ENCODE assay signal across 17 mouse cellular contexts in genomic region chr5:127976661-127977060, GRCm38 (mm10).
DNase-seq lines count a peak whose midpoint lies in the region; ATAC-seq and TF ChIP-seq lines count a peak whose summit lies in the region.
"Had no signal": no experiment of that assay in that cellular context is flagged by ENCODE, and none has a peak within 500 bp of the region (broad histone marks: within the 10 kb centered on the region; RNA-seq: fewer than 3 reads in every experiment).

No protein-coding gene starts in this region.

- no peak overlapping the region for H3K9ac ChIP-seq in midbrain, embryonic 15.5 days
- no peak overlapping the region for H3K9ac ChIP-seq in forebrain, postnatal 0 days
- H3K9ac ChIP-seq in midbrain, embryonic 16.5 days (ENCODE audit: low read depth, low read length), result no peak overlapping the region
- H3K9ac ChIP-seq: embryonic facial prominence, embryonic 13.5 days; heart, embryonic 15.5 days; limb, embryonic 13.5 days had no signal

- no peak overlapping the region for H3K4me2 ChIP-seq in midbrain, embryonic 15.5 days
- H3K4me2 ChIP-seq in forebrain, postnatal 0 days (ENCODE audit: low read depth), result peak overlapping the region; percentile 15; the same call in 1 of the 2 replicates
- H3K4me2 ChIP-seq in midbrain, embryonic 16.5 days (ENCODE audit: low read length), result peak overlapping the region; percentile 18
- H3K4me2 ChIP-seq: embryonic facial prominence, embryonic 13.5 days; heart, embryonic 15.5 days; limb, embryonic 13.5 days had no signal

- DNase-seq in embryo, embryonic 10 days (ENCODE audit: low spot score), result peak; percentile 17
- no peak for DNase-seq in embryo, embryonic 9.5 days (ENCODE audit: extremely low spot score)
- DNase-seq in midbrain, embryonic 10.5 days (ENCODE audit: low spot score), result peak; percentile 14
- peak; percentile 42 for DNase-seq in forebrain, postnatal 0 days
- no peak for DNase-seq in adrenal gland, postnatal 36 days
- no peak for DNase-seq in ovary, postnatal 14 days (ENCODE audit: low spot score)
- DNase-seq: cerebellum, adult 9-11 months; gastrocnemius, postnatal 36 days; kidney, postnatal 25 days; lung, adult 2 months; thymus, postnatal 36 days had no signal

- H3K9me3 ChIP-seq in midbrain, embryonic 10.5 days (replicated peaks), result no peaks in the 10 kb centered on the region
- no peaks in the 10 kb centered on the region for H3K9me3 ChIP-seq in midbrain, embryonic 15.5 days
- no peaks in the 10 kb centered on the region for H3K9me3 ChIP-seq in forebrain, postnatal 0 days (ENCODE audit: low read length)
- no peaks in the 10 kb centered on the region for H3K9me3 ChIP-seq in midbrain, embryonic 16.5 days (replicated peaks; ENCODE audit: control insufficient read depth, low read length, poor library complexity, severe bottlenecking)
- H3K9me3 ChIP-seq: embryonic facial prominence, embryonic 13.5 days; limb, embryonic 13.5 days had no signal

- no peaks in the 10 kb centered on the region for H3K36me3 ChIP-seq in midbrain, embryonic 10.5 days
- H3K36me3 ChIP-seq in midbrain, embryonic 15.5 days (replicated peaks), result no peaks in the 10 kb centered on the region
- H3K36me3 ChIP-seq in forebrain, postnatal 0 days (ENCODE audit: insufficient read depth), result no peaks in the 10 kb centered on the region
- no peaks in the 10 kb centered on the region for H3K36me3 ChIP-seq in midbrain, embryonic 16.5 days (ENCODE audit: control insufficient read depth, insufficient read depth, low read length)
- H3K36me3 ChIP-seq: embryonic facial prominence, embryonic 13.5 days; heart, embryonic 15.5 days; limb, embryonic 13.5 days had no signal

- no peak overlapping the region for H3K27ac ChIP-seq in midbrain, embryonic 10.5 days (replicated peaks)
- H3K27ac ChIP-seq in midbrain, embryonic 15.5 days, result no peak overlapping the region
- no peak overlapping the region for H3K27ac ChIP-seq in forebrain, postnatal 0 days (ENCODE audit: low read depth, low read length)
- no peak overlapping the region for H3K27ac ChIP-seq in midbrain, embryonic 16.5 days (ENCODE audit: low read length)
- H3K27ac ChIP-seq: embryonic facial prominence, embryonic 13.5 days; heart, embryonic 15.5 days; limb, embryonic 13.5 days had no signal

- peaks cover 22% of the 10 kb centered on the region for H3K4me1 ChIP-seq in midbrain, embryonic 10.5 days
- peaks cover 7% of the 10 kb centered on the region for H3K4me1 ChIP-seq in midbrain, embryonic 15.5 days
- H3K4me1 ChIP-seq in forebrain, postnatal 0 days (ENCODE audit: insufficient read depth), result 0 out of 2 replicates have a peak, but pooled peaks cover 2% of the 10 kb centered on the region
- H3K4me1 ChIP-seq in midbrain, embryonic 16.5 days (ENCODE audit: control insufficient read depth, insufficient read depth, low read length), result peaks cover 4% of the 10 kb centered on the region
- H3K4me1 ChIP-seq: embryonic facial prominence, embryonic 13.5 days; heart, embryonic 15.5 days; limb, embryonic 13.5 days had no signal

- TF ChIP-seq CTCF in forebrain, postnatal 0 days (IDR thresholded peaks at IDR 0.05; ENCODE audit: low read depth), result 0 out of 2 replicates have a peak, but pooled peaks have one; percentile 5

- H3K27me3 ChIP-seq in midbrain, embryonic 10.5 days (ENCODE audit: low read depth, poor library complexity, severe bottlenecking), result no peaks in the 10 kb centered on the region
- no peaks in the 10 kb centered on the region for H3K27me3 ChIP-seq in midbrain, embryonic 15.5 days (replicated peaks)
- no peaks in the 10 kb centered on the region for H3K27me3 ChIP-seq in forebrain, postnatal 0 days (ENCODE audit: insufficient read depth, low read length)
- no peaks in the 10 kb centered on the region for H3K27me3 ChIP-seq in midbrain, embryonic 16.5 days (ENCODE audit: control insufficient read depth, insufficient read depth, low read depth, low read length)
- H3K27me3 ChIP-seq: embryonic facial prominence, embryonic 13.5 days; heart, embryonic 15.5 days; limb, embryonic 13.5 days; Patski had no signal

- WGBS in midbrain, embryonic 10.5 days, result 57% methylated on average over 10 of the region's 10 CpGs
- 11% methylated on average over 10 of the region's 10 CpGs for WGBS in midbrain, embryonic 15.5 days
- WGBS in forebrain, postnatal 0 days, result 10% methylated on average over 10 of the region's 10 CpGs
- 13% methylated on average over 10 of the region's 10 CpGs for WGBS in midbrain, embryonic 16.5 days

- ATAC-seq in midbrain, embryonic 15.5 days (replicated peaks), result no peak
- ATAC-seq in forebrain, postnatal 0 days, result no peak
- no peak for ATAC-seq in midbrain, embryonic 16.5 days
- ATAC-seq: Patski had no signal

- no peak overlapping the region for H3K4me3 ChIP-seq in midbrain, embryonic 10.5 days
- no peak overlapping the region for H3K4me3 ChIP-seq in midbrain, embryonic 15.5 days
- no peak overlapping the region for H3K4me3 ChIP-seq in forebrain, postnatal 0 days (ENCODE audit: low read depth, low read length)
- no peak overlapping the region for H3K4me3 ChIP-seq in midbrain, embryonic 16.5 days (ENCODE audit: low read depth, low read length)
- H3K4me3 ChIP-seq: embryonic facial prominence, embryonic 13.5 days; heart, embryonic 15.5 days; limb, embryonic 13.5 days had no signal

Comparison
In these comparisons a context has a peak if more than half of its experiments do, and no peak if none do; other contexts are left out.
1. DNase-seq: peak in embryo, embryonic 10 days (single experiment), midbrain, embryonic 10.5 days (single experiment) and forebrain, postnatal 0 days (single experiment); none in embryo, embryonic 9.5 days (single experiment), adrenal gland, postnatal 36 days (0 of 2) and ovary, postnatal 14 days (single experiment).